Mouse (Mus musculus): ENCODE data around the gene Tbc1d8.

DNA sequence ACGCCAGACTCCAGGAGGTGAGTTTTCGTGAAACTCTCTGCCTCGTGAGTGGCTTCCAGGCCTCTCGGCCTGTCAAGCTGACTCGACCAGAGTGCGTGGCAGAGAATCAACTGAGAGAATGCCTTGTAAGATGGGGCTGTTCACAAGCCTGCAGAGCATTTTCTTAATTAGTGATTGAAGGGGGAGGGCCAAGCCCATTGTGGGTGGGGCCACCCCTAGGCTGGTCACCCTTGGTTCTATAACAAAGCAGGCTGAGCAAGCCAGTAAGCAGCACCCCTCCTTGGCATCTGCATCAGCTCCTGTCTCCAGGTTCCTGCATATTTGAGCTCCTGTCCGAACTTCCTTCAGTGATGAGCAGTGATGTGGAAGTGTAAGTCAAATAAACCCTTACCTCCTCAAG, 42.8 kb upstream of the Tbc1d8 start:
- TF ChIP-seq CTCF (IDR thresholded peaks at IDR 0.05; ENCODE audit: insufficient read depth, low read length) (no peak), POLR2A (IDR thresholded peaks at IDR 0.05; ENCODE audit: borderline replicate concordance, extremely low read depth, low read depth, low read length) (no peak)

All from lung, adult 2 months (tissue).